Mouse (Mus musculus) heart, postnatal 14 days (tissue): ENCODE data around the gene Acad10. TPM values are rescaled to one million over a fixed set of nuclear protein-coding genes. Genes with fewer than 3 reads are reported as not detected.
A peak's percentile ranks its signal among the peaks of the same experiment; 100 is the strongest.

Experiments
- DNase-seq, 2 experiments: peaks; one replicate each; pipeline ENCODE4 v3.0.0; 2021 to 2022
- intact Hi-C: fragments of 180-260 bp; cut with DNase I; formaldehyde crosslinking; loops from one replicate; pipeline ENCODE4 v1.15.1; 2025
- total RNA-seq, 2 experiments: library from RNA; stranded (reverse); gene quantifications; 2 replicates each; pipeline ENCODE4 v1.2.3; 2021

The Acad10 gene
- total RNA-seq, 2 experiments from 2014 or later, result 14.0 to 15.4 TPM

GRCm38 (mm10) chr5:121576927-121577488 lies 83.3 kb downstream of the Acad10 start:
- intact Hi-C loops, result no loop called here
- peak; percentile 40 to 53 for DNase-seq

- intact Hi-C loops, result no loop called here
- DNase-seq, result no peak
Observed at GRCm38 (mm10) chr5:121575867-121576266, 84.4 kb downstream of the Acad10 start.

DNA sequence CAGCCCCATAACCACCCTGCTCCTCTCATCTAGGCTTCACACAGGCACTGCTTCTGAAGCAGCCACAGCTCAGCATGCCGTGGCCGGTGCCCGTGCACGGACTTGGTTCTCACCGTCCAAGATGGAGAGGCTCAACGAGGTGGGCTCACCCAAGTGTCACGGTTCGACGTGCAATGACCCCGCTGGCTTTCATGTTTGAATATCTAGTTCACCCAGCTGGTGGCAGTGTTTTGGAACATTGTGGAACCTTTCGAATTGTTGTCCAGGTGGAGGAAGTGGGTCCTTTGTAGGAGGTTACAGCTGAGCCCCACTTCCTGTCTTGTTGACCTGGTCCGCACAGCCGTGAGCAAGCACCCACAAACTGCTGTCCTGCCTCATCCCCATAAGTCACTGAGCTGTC lies 86.2 kb downstream of the Acad10 start:
- no peak for DNase-seq
- intact Hi-C loops, result no loop called here

Other genes with a start within 250 kb of the Acad10 start
- 1 to 10 TPM; 8.4 to 9.4 TPM for gene Tmem116, start 208.6 kb downstream of the Acad10 start, total RNA-seq
- gene Erp29, start 208.0 kb downstream of the Acad10 start, total RNA-seq, result 10 to 100 TPM; 84.7 to 93.4 TPM
- not detected for gene Adam1b, start 157.1 kb downstream of the Acad10 start, total RNA-seq
- gene Adam1a, start 115.0 kb downstream of the Acad10 start, total RNA-seq, result 1 to 10 TPM; 3.4 to 3.5 TPM
- not detected for gene Gm42878, start 115.0 kb downstream of the Acad10 start, total RNA-seq
- 10 to 100 TPM; 60.7 to 61.7 TPM for gene Mapkapk5, start 114.6 kb downstream of the Acad10 start, total RNA-seq
- 100 to 1,000 TPM; 133 to 162 TPM for gene Aldh2, start 66.7 kb downstream of the Acad10 start, total RNA-seq
- gene Acad12, start 41.6 kb downstream of the Acad10 start, total RNA-seq, result 10 to 100 TPM; 39.8 to 41.0 TPM
- gene Brap, start within 50 bp of the Acad10 start, total RNA-seq, result 10 to 100 TPM; 26.7 to 27.6 TPM
- 100 to 1,000 TPM; 155 to 169 TPM for gene Atxn2, start 50.8 kb upstream of the Acad10 start, total RNA-seq
- gene Sh2b3, start 177.1 kb upstream of the Acad10 start, total RNA-seq, result 10 to 100 TPM; 31.8 to 33.6 TPM
- gene Pheta1, start 188.5 kb upstream of the Acad10 start, total RNA-seq, result 10 to 100 TPM; 13.2 to 13.6 TPM